Comparison of ENCODE assay signal across 19 mouse cellular contexts in genomic region chr11:100916432-100916971, GRCm38 (mm10). TPM values are rescaled to one million over a fixed set of nuclear protein-coding genes. Genes with fewer than 3 reads are reported as not detected.
DNase-seq lines count a peak whose midpoint lies in the region; ATAC-seq and TF ChIP-seq lines count a peak whose summit lies in the region.
"Had no signal": no experiment of that assay in that cellular context is flagged by ENCODE, and none has a peak within 500 bp of the region (broad histone marks: within the 10 kb centered on the region; RNA-seq: fewer than 3 reads in every experiment).

No protein-coding gene starts in this region.

- H3K4me2 ChIP-seq in liver, embryonic 13.5 days: no peak overlapping the region
- peak overlapping the region; percentile 36 for H3K4me2 ChIP-seq in liver, postnatal 0 days (ENCODE audit: low read depth, low read length)
- H3K4me2 ChIP-seq: forebrain, embryonic 13.5 days; heart, embryonic 12.5 days; hindbrain, embryonic 14.5 days had no signal

- peak; percentile 54 for ATAC-seq in liver, embryonic 13.5 days (ENCODE audit: low read depth)
- ATAC-seq in liver, postnatal 0 days: peak; percentile 88
- ATAC-seq: CD4-positive, CD25-positive, alpha-beta regulatory T cell, adult 4 months; forebrain, embryonic 13.5 days had no signal

- intact Hi-C loops in left cerebral cortex, postnatal 4 days (cut with DNase I): no loop called here

- TF ChIP-seq POLR2A in liver, adult 2 months (IDR thresholded peaks at IDR 0.05; ENCODE audit: extremely low read depth, insufficient read depth, low read length): no peak

- H3K27ac ChIP-seq in liver, adult 2 months (replicated peaks; ENCODE audit: insufficient read depth, low read depth, low read length): peak overlapping the region; percentile 64
- H3K27ac ChIP-seq in liver, embryonic 13.5 days: peak overlapping the region; percentile 70
- H3K27ac ChIP-seq in liver, postnatal 0 days (ENCODE audit: low read depth): peak overlapping the region; percentile 72
- H3K27ac ChIP-seq: embryonic facial prominence, embryonic 10.5 days; forebrain, embryonic 13.5 days; heart, adult 2 months; hindbrain, embryonic 10.5 days; hindbrain, embryonic 14.5 days had no signal

- peaks cover 31% of the 10 kb centered on the region for H3K79me2 ChIP-seq in liver, adult 2 months (ENCODE audit: control insufficient read depth, insufficient read depth, low read length)

- no peak for TF ChIP-seq CTCF in liver, adult 2 months (IDR thresholded peaks at IDR 0.05; ENCODE audit: low read depth, low read length)
- no peak for TF ChIP-seq CTCF in liver, postnatal 0 days (IDR thresholded peaks at IDR 0.05; ENCODE audit: low read depth)

- H3K27me3 ChIP-seq in liver, adult 2 months (ENCODE audit: control insufficient read depth, insufficient read depth, low read length): no peaks in the 10 kb centered on the region
- H3K27me3 ChIP-seq in liver, embryonic 13.5 days: no peaks in the 10 kb centered on the region
- H3K27me3 ChIP-seq in liver, postnatal 0 days (ENCODE audit: insufficient read depth, low read length): no peaks in the 10 kb centered on the region
- H3K27me3 ChIP-seq: forebrain, embryonic 13.5 days; heart, embryonic 12.5 days had no signal

- DNase-seq in liver, adult 2 months (ENCODE audit: extremely low read depth, low read depth, low spot score): peak; percentile 70
- DNase-seq in liver: no peak
- no peak for DNase-seq in liver, embryonic 13.5 days
- peak; percentile 49 for DNase-seq in liver, postnatal 0 days
- DNase-seq in left cerebral cortex, postnatal 4 days: no peak
- DNase-seq in frontal cortex, postnatal 14 days (ENCODE audit: low spot score in 2 of 2): no peak
- DNase-seq in gastrocnemius, postnatal 25 days: no peak
- DNase-seq: adrenal gland, postnatal 10 days; B cell, adult 2 months; cerebellum, adult 11-12 months; cerebellum, adult 9-10 months; cerebellum, postnatal 36 days; heart, adult 2 months had no signal

- peak; percentile 83 for TF ChIP-seq EP300 in liver, postnatal 0 days (IDR thresholded peaks at IDR 0.05; ENCODE audit: low read depth)

- H3K4me3 ChIP-seq in liver, adult 2 months (ENCODE audit: insufficient read depth, low read depth, low read length): no peak overlapping the region
- no peak overlapping the region for H3K4me3 ChIP-seq in liver, embryonic 13.5 days (replicated peaks)
- H3K4me3 ChIP-seq in liver, postnatal 0 days (ENCODE audit: low read depth, low read length): no peak overlapping the region
- H3K4me3 ChIP-seq: embryonic facial prominence, embryonic 10.5 days; forebrain, embryonic 13.5 days; heart, adult 2 months; heart, embryonic 12.5 days; hindbrain, embryonic 10.5 days had no signal

- H3K9me3 ChIP-seq in liver, embryonic 13.5 days (replicated peaks): 0 out of 2 replicates have a peak, but pooled peaks cover 4% of the 10 kb centered on the region
- H3K9me3 ChIP-seq in liver, postnatal 0 days (ENCODE audit: low read length): no peaks in the 10 kb centered on the region
- H3K9me3 ChIP-seq: embryonic facial prominence, embryonic 10.5 days; forebrain, embryonic 13.5 days; hindbrain, embryonic 10.5 days had no signal

- whole genome bisulfite sequencing in liver, adult 2 months: 28% methylated on average over 4 of the region's 4 CpGs
- 79% methylated on average over 4 of the region's 4 CpGs for WGBS in liver, embryonic 13.5 days (ENCODE audit: insufficient replicate concordance)
- WGBS in liver, postnatal 0 days (ENCODE audit: insufficient replicate concordance): 63% methylated on average over 4 of the region's 4 CpGs

- peaks cover 40% of the 10 kb centered on the region for H3K4me1 ChIP-seq in liver, adult 2 months (ENCODE audit: control insufficient read depth, insufficient read depth, low read length)
- H3K4me1 ChIP-seq in liver, embryonic 13.5 days (replicated peaks): peaks cover 48% of the 10 kb centered on the region
- H3K4me1 ChIP-seq in liver, postnatal 0 days (ENCODE audit: insufficient read depth): peaks cover 29% of the 10 kb centered on the region
- H3K4me1 ChIP-seq: embryonic facial prominence, embryonic 10.5 days; forebrain, embryonic 13.5 days; hindbrain, embryonic 10.5 days had no signal

- H3K36me3 ChIP-seq in liver, adult 2 months (ENCODE audit: control insufficient read depth, insufficient read depth, low read length): peaks cover 12% of the 10 kb centered on the region
- H3K36me3 ChIP-seq in liver, embryonic 13.5 days: peaks cover 27% of the 10 kb centered on the region
- peaks cover 23% of the 10 kb centered on the region; the same call in 1 of the 2 replicates for H3K36me3 ChIP-seq in liver, postnatal 0 days (replicated peaks; ENCODE audit: insufficient read depth, low read length)
- H3K36me3 ChIP-seq: hindbrain, embryonic 10.5 days had no signal

- no peak overlapping the region for H3K9ac ChIP-seq in liver, adult 2 months (ENCODE audit: low read depth, low read length)
- no peak overlapping the region for H3K9ac ChIP-seq in liver, embryonic 13.5 days
- H3K9ac ChIP-seq in liver, postnatal 0 days (replicated peaks): no peak overlapping the region
- H3K9ac ChIP-seq: forebrain, embryonic 13.5 days; heart, embryonic 12.5 days; hindbrain, embryonic 14.5 days had no signal

RNA-seq across cellular contexts. Expression of gene Stat3, which starts 22.8 kb away (rescaled TPM):
- 58.5 and 76.4 TPM in 2 replicates for total RNA-seq in liver, adult 2 months (2014; rRNA removed)
- polyA plus RNA-seq in liver, adult 2 months (2012; rRNA removed): 48.7 and 60.4 TPM in 2 replicates
- 28.5 and 32.8 TPM in 2 replicates for polyA plus RNA-seq in liver, embryonic 13.5 days (2015; fragmentation: Nextera tagmentation; extraction: Ambion mirVana)
- polyA plus RNA-seq in liver, postnatal 0 days (2015; fragmentation: Nextera tagmentation; extraction: Ambion mirVana): 44.9 and 53.7 TPM in 2 replicates
- 10 to 100 TPM; 32.4 to 36.7 TPM for total RNA-seq in left cerebral cortex, postnatal 4 days (2021)
- 10 to 100 TPM; 32.5 to 49.5 TPM for total RNA-seq in gastrocnemius, postnatal 25 days (2021)

RNA-seq across cellular contexts. Expression of gene Cavin1, which starts 54.2 kb away (rescaled TPM):
- total RNA-seq in liver, adult 2 months (2014; rRNA removed): 3.8 and 4.1 TPM in 2 replicates
- 3.9 and 4.0 TPM in 2 replicates for polyA plus RNA-seq in liver, adult 2 months (2012; rRNA removed)
- polyA plus RNA-seq in liver, embryonic 13.5 days (2015; fragmentation: Nextera tagmentation; extraction: Ambion mirVana): 25.5 and 26.6 TPM in 2 replicates
- polyA plus RNA-seq in liver, postnatal 0 days (2015; fragmentation: Nextera tagmentation; extraction: Ambion mirVana): 27.5 and 28.5 TPM in 2 replicates
- total RNA-seq in left cerebral cortex, postnatal 4 days (2021): 10 to 100 TPM; 22.6 to 22.8 TPM
- 100 to 1,000 TPM; 175 to 196 TPM for total RNA-seq in gastrocnemius, postnatal 25 days (2021)

RNA-seq across cellular contexts. Expression of gene Stat5a, which starts 57.4 kb away (rescaled TPM):
- 6.9 and 7.8 TPM in 2 replicates for total RNA-seq in liver, adult 2 months (2014; rRNA removed)
- 15.0 and 18.0 TPM in 2 replicates for polyA plus RNA-seq in liver, adult 2 months (2012; rRNA removed)
- 11.1 and 14.6 TPM in 2 replicates for polyA plus RNA-seq in liver, embryonic 13.5 days (2015; fragmentation: Nextera tagmentation; extraction: Ambion mirVana)
- 4.7 and 6.0 TPM in 2 replicates for polyA plus RNA-seq in liver, postnatal 0 days (2015; fragmentation: Nextera tagmentation; extraction: Ambion mirVana)
- 1 to 10 TPM in 1 of 2 experiments, under 1 TPM in 1; 0.98 to 1.2 TPM for total RNA-seq in left cerebral cortex, postnatal 4 days (2021)
- total RNA-seq in gastrocnemius, postnatal 25 days (2021): 10 to 100 TPM; 10.9 to 14.8 TPM

Comparison
In these comparisons a context has a peak if more than half of its experiments do, and no peak if none do; other contexts are left out.
1. DNase-seq: peak in liver, adult 2 months (single experiment) and liver, postnatal 0 days (single experiment); none in liver (single experiment), liver, embryonic 13.5 days (single experiment), left cerebral cortex, postnatal 4 days (single experiment), frontal cortex, postnatal 14 days (0 of 2) and gastrocnemius, postnatal 25 days (single experiment).
2. RNA of gene Cavin1, which starts 54.2 kb away (total RNA-seq): 175 to 196 TPM in gastrocnemius, postnatal 25 days; 22.6 to 22.8 TPM in left cerebral cortex, postnatal 4 days and 3.8 to 4.1 TPM in liver, adult 2 months; every median in the first group is over 4 times any median in the second.
3. Peak in every context shown above with its lines, with median percentiles within 50 percentile points of each other: H3K27ac ChIP-seq.